ENCODE assay signal across 8 mouse cellular contexts in the genomic region with DNA sequence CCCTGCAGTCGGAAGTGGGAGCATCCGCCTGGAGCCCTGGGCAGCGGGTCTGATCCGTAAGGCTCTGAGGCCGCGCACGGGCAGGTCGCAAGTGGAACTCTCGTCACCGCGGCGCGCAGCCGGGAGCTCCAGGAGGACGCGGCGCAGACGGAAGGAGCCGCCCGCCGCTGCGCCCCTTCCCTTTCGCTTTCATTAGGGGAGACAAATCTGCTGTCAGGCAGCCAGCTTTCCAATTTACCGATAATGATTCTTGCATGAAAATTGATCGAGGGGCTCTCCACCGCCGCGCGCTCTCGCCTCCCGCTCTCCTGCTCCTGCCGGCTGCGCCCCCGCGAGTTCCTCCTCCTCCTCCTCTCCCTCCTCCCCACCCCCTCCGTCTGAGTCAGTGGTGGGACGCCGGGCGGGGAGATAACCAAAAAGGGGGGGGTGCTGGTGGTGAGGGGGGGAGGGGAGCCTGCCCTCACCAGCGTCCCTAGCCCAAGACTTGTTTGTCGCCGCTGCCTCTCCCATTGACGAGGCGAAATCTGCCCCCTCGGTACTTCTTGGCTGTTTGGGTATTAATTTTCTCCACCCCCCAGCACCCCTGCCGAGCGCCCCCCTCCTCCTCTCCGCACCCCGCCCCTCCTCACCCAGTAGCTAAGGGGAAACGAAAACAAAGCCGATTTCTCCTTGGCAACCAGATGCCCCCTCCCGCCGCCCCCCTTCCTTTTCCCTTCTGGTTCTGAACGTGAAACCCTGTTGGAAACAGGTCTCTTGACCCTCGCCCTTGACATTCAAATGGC.
DNase-seq lines count a peak whose midpoint lies in the region; ATAC-seq and TF ChIP-seq lines count a peak whose summit lies in the region.

No protein-coding gene starts in this region.

- peak; percentile 94 for DNase-seq in ES-CJ7 (ENCODE audit: low read depth, low spot score)
- DNase-seq in brain, embryonic 14.5 days (ENCODE audit: low read depth) = peak; percentile 98
- DNase-seq in heart, postnatal 0 days (ENCODE audit: low spot score) = no peak
- peak; percentile 66 to 80 for DNase-seq in layer of hippocampus, adult 2 months (ENCODE audit: low spot score in 2 of 2)
- DNase-seq in lung, embryonic 14.5 days = peak; percentile 75
- DNase-seq in thymus, postnatal 10 days (ENCODE audit: low spot score in 2 of 2) = peak; percentile 69 to 72

- peak overlapping the region; percentile 79 for H3K9ac ChIP-seq in heart, postnatal 0 days (replicated peaks; ENCODE audit: low read depth, low read length)
- peak overlapping the region; percentile 85 for H3K9ac ChIP-seq in lung, embryonic 14.5 days
- peak overlapping the region; percentile 76 for H3K9ac ChIP-seq in neural tube, embryonic 14.5 days (replicated peaks; ENCODE audit: low read depth, low read length)

- peaks cover 25% of the 10 kb centered on the region for H3K36me3 ChIP-seq in erythroblast, embryonic 14.5 days (ENCODE audit: control insufficient read depth)
- no peaks in the 10 kb centered on the region for H3K36me3 ChIP-seq in heart, postnatal 0 days (replicated peaks; ENCODE audit: control insufficient read depth, insufficient read depth, low read length)
- H3K36me3 ChIP-seq in lung, embryonic 14.5 days (ENCODE audit: insufficient read depth) = no peaks in the 10 kb centered on the region
- H3K36me3 ChIP-seq in neural tube, embryonic 14.5 days (ENCODE audit: control insufficient read depth, insufficient read depth, low read length) = no peaks in the 10 kb centered on the region

- H3K4me1 ChIP-seq in erythroblast, embryonic 14.5 days (ENCODE audit: control insufficient read depth) = peaks cover 85% of the 10 kb centered on the region
- peaks cover 58% of the 10 kb centered on the region for H3K4me1 ChIP-seq in heart, postnatal 0 days (ENCODE audit: control insufficient read depth, insufficient read depth)
- H3K4me1 ChIP-seq in lung, embryonic 14.5 days (ENCODE audit: insufficient read depth) = peaks cover 48% of the 10 kb centered on the region
- peaks cover 63% of the 10 kb centered on the region for H3K4me1 ChIP-seq in neural tube, embryonic 14.5 days (ENCODE audit: control insufficient read depth, insufficient read depth, low read length)

- WGBS in heart, postnatal 0 days = under 1% methylated on average over 51 of the region's 55 CpGs
- under 1% methylated on average over 54 of the region's 55 CpGs for WGBS in lung, embryonic 14.5 days
- under 1% methylated on average over 50 of the region's 55 CpGs for WGBS in neural tube, embryonic 14.5 days

- H3K9me3 ChIP-seq in erythroblast, embryonic 14.5 days (ENCODE audit: control insufficient read depth, low read length) = no peaks in the 10 kb centered on the region
- H3K9me3 ChIP-seq in heart, postnatal 0 days (replicated peaks; ENCODE audit: control insufficient read depth, low read length) = no peaks in the 10 kb centered on the region
- no peaks in the 10 kb centered on the region for H3K9me3 ChIP-seq in lung, embryonic 14.5 days (ENCODE audit: low read depth, low read length)
- H3K9me3 ChIP-seq in neural tube, embryonic 14.5 days (ENCODE audit: control insufficient read depth, low read length) = no peaks in the 10 kb centered on the region

- TF ChIP-seq CTCF in brain, embryonic 14.5 days (IDR thresholded peaks at IDR 0.05; ENCODE audit: borderline replicate concordance, extremely low read depth, insufficient read depth, insufficient read length) = no peak
- no peak for TF ChIP-seq CTCF in heart, postnatal 0 days (IDR thresholded peaks at IDR 0.05; ENCODE audit: low read depth)
- peak; percentile 1; the same call in 1 of the 2 replicates for TF ChIP-seq CTCF in layer of hippocampus, adult 2 months (conservative IDR thresholded peaks at IDR 0.05)
- no peak for TF ChIP-seq CTCF in lung, embryonic 14.5 days (IDR thresholded peaks at IDR 0.05; ENCODE audit: low read depth)

- peak overlapping the region; percentile 75 for H3K4me3 ChIP-seq in erythroblast, embryonic 14.5 days (replicated peaks)
- H3K4me3 ChIP-seq in heart, postnatal 0 days (ENCODE audit: low read depth, low read length) = peak overlapping the region; percentile 80
- peak overlapping the region; percentile 67 for H3K4me3 ChIP-seq in layer of hippocampus, adult 2 months
- peak overlapping the region; percentile 78 for H3K4me3 ChIP-seq in lung, embryonic 14.5 days (ENCODE audit: low read depth, low read length)
- H3K4me3 ChIP-seq in neural tube, embryonic 14.5 days (ENCODE audit: low read depth, low read length) = peak overlapping the region; percentile 57

- H3K27ac ChIP-seq in heart, postnatal 0 days (ENCODE audit: low read depth) = peak overlapping the region; percentile 90
- H3K27ac ChIP-seq in layer of hippocampus, adult 2 months = peak overlapping the region; percentile 100
- H3K27ac ChIP-seq in lung, embryonic 14.5 days (ENCODE audit: low read depth) = peak overlapping the region; percentile 97
- H3K27ac ChIP-seq in neural tube, embryonic 14.5 days (ENCODE audit: low read depth, low read length) = peak overlapping the region; percentile 99

- peak overlapping the region; percentile 77 for H3K4me2 ChIP-seq in heart, postnatal 0 days (ENCODE audit: low read depth, low read length)
- H3K4me2 ChIP-seq in lung, embryonic 14.5 days = peak overlapping the region; percentile 99
- peak overlapping the region; percentile 94 for H3K4me2 ChIP-seq in neural tube, embryonic 14.5 days (ENCODE audit: low read depth, low read length)

- no peaks in the 10 kb centered on the region for H3K27me3 ChIP-seq in erythroblast, embryonic 14.5 days (ENCODE audit: control insufficient read depth)
- H3K27me3 ChIP-seq in heart, postnatal 0 days (ENCODE audit: control insufficient read depth, insufficient read depth, low read length) = no peaks in the 10 kb centered on the region
- 0 out of 2 replicates have a peak, but pooled peaks cover 3% of the 10 kb centered on the region for H3K27me3 ChIP-seq in lung, embryonic 14.5 days (ENCODE audit: insufficient read depth, low read length)
- no peaks in the 10 kb centered on the region for H3K27me3 ChIP-seq in neural tube, embryonic 14.5 days (ENCODE audit: control insufficient read depth, insufficient read depth, low read length)

- TF ChIP-seq POLR2A in brain, embryonic 14.5 days (IDR thresholded peaks at IDR 0.05; ENCODE audit: borderline replicate concordance, extremely low read depth, insufficient read depth, insufficient read length, poor library complexity, severe bottlenecking) = peak; percentile 26; the same call in 1 of the 2 replicates

- no peak for TF ChIP-seq EP300 in heart, postnatal 0 days (IDR thresholded peaks at IDR 0.05; ENCODE audit: low read depth)

- ATAC-seq in heart, postnatal 0 days (ENCODE audit: insufficient read depth, low read depth) = peak; percentile 45; the same call in 1 of the 2 replicates
- ATAC-seq in lung, embryonic 14.5 days (ENCODE audit: insufficient read depth) = no peak
- peak; percentile 34 for ATAC-seq in neural tube, embryonic 14.5 days (ENCODE audit: low read depth)
